Mouse (Mus musculus) embryonic facial prominence, embryonic 12.5 days (tissue): Measurements from ENCODE around the gene Sbno2. TPM values are rescaled to one million over a fixed set of nuclear protein-coding genes. Genes with fewer than 3 reads are reported as not detected.
"Not testable (repeated sequence)": the region's sequence is repeated elsewhere in the genome, so short reads cannot be mapped to it uniquely, and the experiment has no call there.

Experiments used
- ATAC-seq: fragments of 200-750 bp; cut with Nextera tagmentation; 2 replicates; pipeline ENCODE4 v1.8.0; 2017; ENCODE audit not compliant: insufficient number of reproducible peaks, insufficient read depth, low FRiP score, low TSS enrichment
- H3K27ac ChIP-seq: fragments of 300-500 bp; sonication (generic); 2 replicates; pipeline ENCODE4 v1.5.1; 2016; ENCODE audit warnings: mild to moderate bottlenecking
- H3K27me3 ChIP-seq: fragments of 300-500 bp; sonication (generic); 2 replicates; pipeline ENCODE4 v1.6.1; 2016; ENCODE audit warnings: mild to moderate bottlenecking, moderate library complexity
- H3K36me3 ChIP-seq: fragments of 300-500 bp; sonication (generic); 2 replicates; pipeline ENCODE4 v1.6.1; 2016; ENCODE audit warnings: mild to moderate bottlenecking
- H3K4me1 ChIP-seq: fragments of 300-500 bp; sonication (generic); 2 replicates; pipeline ENCODE4 v1.6.1; 2016
- H3K4me2 ChIP-seq: fragments of 300-500 bp; sonication (generic); replicated peaks from 2 replicates; pipeline ENCODE4 v1.6.1; 2016; ENCODE audit warnings: mild to moderate bottlenecking, moderate library complexity
- H3K4me3 ChIP-seq: fragments of 300-500 bp; sonication (generic); 2 replicates; pipeline ENCODE4 v1.5.1; 2016; ENCODE audit warnings: mild to moderate bottlenecking
- H3K9ac ChIP-seq: fragments of 300-500 bp; sonication (generic); 2 replicates; pipeline ENCODE4 v1.6.1; 2016; ENCODE audit warnings: mild to moderate bottlenecking, moderate library complexity
- H3K9me3 ChIP-seq: fragments of 300-500 bp; sonication (generic); 2 replicates; pipeline ENCODE4 v1.6.1; 2016; ENCODE audit warnings: mild to moderate bottlenecking, moderate library complexity
- WGBS: fragments of 180-500 bp; shearing (Covaris S2); methylation state at CpG from one replicate; pipeline ENCODE4 v1.1.7; 2016; 5-methylcytosine and 5-hydroxymethylcytosine counted together
- polyA plus RNA-seq: library from polyadenylated mRNA; unstranded; fragments of >200 nt; fragmentation: Nextera tagmentation; extraction: Ambion mirVana; gene quantifications from 2 replicates; pipeline ENCODE4 v1.2.1, GENCODE M21; 2016

Sbno2 gene
- polyA plus RNA-seq, 1 experiment from 2014 or later, result 15.2 TPM

DNA sequence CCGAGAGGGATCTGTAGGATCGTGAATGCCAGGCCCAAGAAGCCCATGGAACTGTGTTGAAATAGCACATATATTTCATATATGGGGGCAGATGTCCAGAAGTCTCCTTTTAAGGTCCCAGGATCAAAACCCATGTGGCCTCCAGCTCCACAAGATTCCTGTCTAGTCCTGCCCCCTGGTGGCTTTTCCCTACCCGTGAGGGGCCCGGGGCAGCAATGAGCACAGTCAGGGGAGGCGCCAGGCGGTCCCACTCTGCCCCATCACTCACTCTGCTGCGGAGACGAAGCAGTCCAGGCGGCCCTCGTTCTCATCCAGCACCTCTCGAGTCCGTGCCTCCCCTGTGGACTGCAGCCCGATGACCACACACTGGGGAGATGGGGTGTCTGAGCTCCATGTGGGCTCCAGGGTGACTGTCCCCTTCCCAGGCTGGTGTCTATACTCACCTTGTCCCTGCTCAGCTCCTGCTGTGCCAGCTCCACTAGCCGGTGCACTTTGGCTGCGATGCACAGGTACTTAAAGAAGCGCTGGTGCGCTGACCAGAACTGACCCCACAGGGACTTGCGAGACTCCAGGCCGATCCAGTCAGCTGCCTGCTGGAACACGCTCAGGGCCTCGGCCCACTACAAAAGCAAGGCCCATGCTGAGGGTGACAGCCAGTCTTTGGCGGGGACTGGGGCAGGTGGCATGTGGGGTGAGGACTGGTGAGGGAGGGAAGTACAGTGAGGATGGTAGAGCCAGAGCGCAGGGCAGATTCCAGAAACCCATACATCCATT lies 41.3 kb downstream of the Sbno2 start:
- H3K4me3 ChIP-seq, result no peak overlapping the region
- no peaks in the 10 kb centered on the region for H3K4me1 ChIP-seq
- no peak for ATAC-seq
- no peak overlapping the region for H3K27ac ChIP-seq
- no peak overlapping the region for H3K4me2 ChIP-seq
- peaks cover 60% of the 10 kb centered on the region for H3K36me3 ChIP-seq
- WGBS, result 71% methylated on average over 23 of the region's 23 CpGs
- no peaks in the 10 kb centered on the region for H3K27me3 ChIP-seq
- H3K9me3 ChIP-seq, result no peaks in the 10 kb centered on the region
- no peak overlapping the region for H3K9ac ChIP-seq

DNA sequence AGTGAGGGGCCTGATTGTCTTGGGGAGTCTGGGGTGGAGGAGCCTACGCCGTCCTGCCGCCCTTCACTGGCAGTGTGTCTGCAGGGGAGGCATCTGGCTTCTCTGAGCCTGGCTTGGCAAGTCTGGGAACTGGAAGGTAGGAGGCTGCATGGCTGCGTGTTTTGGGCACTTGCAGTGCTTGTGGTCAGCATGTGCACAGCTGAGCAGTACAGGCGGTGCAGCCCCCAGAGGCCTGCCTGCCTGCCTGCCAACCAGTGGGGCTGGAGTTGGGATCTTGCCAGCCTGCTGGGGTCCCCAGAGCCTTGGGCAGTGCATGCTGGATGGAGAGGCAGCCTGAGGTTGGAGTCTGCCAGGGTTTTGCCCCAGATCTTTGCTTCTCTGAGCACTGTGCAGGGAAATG lies 42.3 kb downstream of the Sbno2 start:
- ATAC-seq, result no peak
- no peaks in the 10 kb centered on the region for H3K9me3 ChIP-seq
- H3K4me3 ChIP-seq, result no peak overlapping the region
- no peak overlapping the region; the same call in 1 of the 2 replicates for H3K4me2 ChIP-seq
- WGBS, result 94% methylated on average over 5 of the region's 5 CpGs
- H3K4me1 ChIP-seq, result no peaks in the 10 kb centered on the region
- H3K27ac ChIP-seq, result no peak overlapping the region
- H3K27me3 ChIP-seq, result no peaks in the 10 kb centered on the region
- peaks cover 67% of the 10 kb centered on the region for H3K36me3 ChIP-seq
- H3K9ac ChIP-seq, result no peak overlapping the region

DNA sequence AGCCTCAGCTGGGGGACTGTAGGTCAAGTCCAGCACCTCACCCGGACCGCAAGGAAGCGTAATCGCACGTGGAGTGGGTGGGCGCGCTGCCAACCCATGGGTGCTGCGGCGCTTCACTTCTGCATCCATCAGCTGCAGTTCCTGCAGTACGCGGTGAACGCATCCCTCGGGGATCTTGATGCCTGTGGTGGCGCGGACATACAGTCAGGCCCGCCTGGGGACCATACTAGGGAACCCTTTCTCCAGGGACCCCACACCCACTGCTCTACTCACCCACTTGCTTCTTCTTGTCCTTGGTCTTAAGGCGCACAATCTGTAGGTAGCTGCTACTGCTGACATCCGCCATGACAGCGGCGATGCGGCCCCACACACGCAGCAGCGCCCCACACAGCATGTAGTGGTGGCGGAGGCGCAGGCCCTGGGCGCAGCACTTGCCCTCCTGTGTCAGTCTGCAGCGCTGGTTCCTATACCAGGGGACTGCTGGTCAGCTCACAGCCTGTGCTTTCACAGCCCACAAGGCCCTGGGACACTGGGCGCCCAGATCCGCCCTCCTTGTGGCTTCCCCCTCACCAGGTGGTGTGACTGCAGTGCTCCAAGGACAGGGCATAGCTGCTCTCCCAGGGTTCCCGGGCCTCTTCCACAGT lies 47.6 kb downstream of the Sbno2 start:
- Histone ChIP-seq H3K27ac (peak overlapping the region; percentile 17; the same call in 1 of the 2 replicates), H3K4me1 (peaks cover 14% of the 10 kb centered on the region), H3K9me3 (no peaks in the 10 kb centered on the region), H3K4me3 (no peak overlapping the region), H3K27me3 (no peaks in the 10 kb centered on the region), H3K4me2 (no peak overlapping the region), H3K36me3 (peaks cover 70% of the 10 kb centered on the region), H3K9ac (no peak overlapping the region)
- no peak for ATAC-seq
- WGBS, result 76% methylated on average over 30 of the region's 30 CpGs

DNA sequence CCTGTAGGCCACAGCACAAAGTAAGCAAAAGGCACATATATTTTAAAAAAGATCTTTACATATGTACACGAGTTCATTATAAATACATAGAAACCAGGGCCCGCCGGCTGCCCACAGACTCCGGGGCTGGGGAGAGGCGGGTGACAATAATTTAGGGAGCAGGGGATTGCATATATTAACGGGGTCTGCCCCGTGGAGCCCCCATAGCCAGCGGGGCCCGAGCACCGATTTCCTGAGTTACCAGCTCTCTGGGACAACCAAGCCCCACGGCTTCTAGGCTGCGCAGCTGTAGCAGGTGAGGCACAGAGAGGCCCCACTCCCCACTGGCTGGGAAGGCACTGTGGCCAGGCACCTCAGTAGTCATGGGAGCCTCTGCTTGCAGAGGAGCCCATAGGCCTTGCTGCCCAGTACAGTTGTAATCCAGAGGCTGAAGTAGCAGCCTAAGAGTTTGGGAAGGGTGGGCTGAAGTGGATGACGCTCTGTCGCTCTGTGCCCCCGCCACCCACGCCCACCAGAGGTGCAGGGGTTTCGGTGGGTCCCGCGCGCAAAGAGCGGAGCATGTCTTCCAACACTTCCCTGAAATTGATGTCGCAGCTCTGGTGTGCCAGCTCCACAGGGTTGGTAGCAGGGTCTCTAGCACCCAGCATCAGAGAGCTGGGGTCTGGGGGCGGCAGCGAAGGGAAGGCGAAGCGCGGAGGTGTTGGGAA lies 48.2 kb downstream of the Sbno2 start:
- ATAC-seq, result no peak
- no peaks in the 10 kb centered on the region for H3K9me3 ChIP-seq
- peaks cover 64% of the 10 kb centered on the region for H3K36me3 ChIP-seq
- 89% methylated on average over 27 of the region's 27 CpGs for WGBS
- H3K27ac ChIP-seq, result no peak overlapping the region
- no peak overlapping the region for H3K4me2 ChIP-seq
- H3K4me1 ChIP-seq, result peaks cover 15% of the 10 kb centered on the region
- H3K4me3 ChIP-seq, result no peak overlapping the region
- H3K27me3 ChIP-seq, result no peaks in the 10 kb centered on the region
- H3K9ac ChIP-seq, result no peak overlapping the region

DNA sequence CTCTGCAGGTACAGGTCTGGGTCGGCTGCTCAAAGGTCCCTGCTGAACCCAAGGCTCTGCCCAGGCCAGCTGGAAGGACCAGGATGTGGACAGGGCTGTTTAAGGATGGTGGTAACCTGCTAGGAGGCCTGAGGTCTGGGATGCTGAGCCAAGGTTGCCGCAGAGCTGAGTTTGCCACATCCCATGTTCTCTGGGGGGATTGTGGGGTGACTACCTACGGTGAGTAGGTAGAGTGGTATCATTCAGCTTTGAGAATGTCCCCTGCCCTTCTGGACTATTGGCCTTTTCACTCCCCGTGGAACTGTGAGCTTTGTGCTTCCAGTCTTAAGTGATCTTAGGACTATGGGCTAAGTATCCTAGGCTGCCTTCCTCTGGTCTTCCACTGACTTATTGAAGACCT lies 48.9 kb downstream of the Sbno2 start:
- H3K4me2 ChIP-seq, result no peak overlapping the region
- no peak overlapping the region for H3K9ac ChIP-seq
- WGBS, result 90% methylated on average over 4 of the region's 4 CpGs
- H3K27ac ChIP-seq, result no peak overlapping the region
- H3K4me1 ChIP-seq, result peaks cover 18% of the 10 kb centered on the region
- ATAC-seq, result no peak
- peaks cover 57% of the 10 kb centered on the region for H3K36me3 ChIP-seq
- H3K9me3 ChIP-seq, result no peaks in the 10 kb centered on the region
- H3K4me3 ChIP-seq, result no peak overlapping the region
- no peaks in the 10 kb centered on the region for H3K27me3 ChIP-seq

DNA sequence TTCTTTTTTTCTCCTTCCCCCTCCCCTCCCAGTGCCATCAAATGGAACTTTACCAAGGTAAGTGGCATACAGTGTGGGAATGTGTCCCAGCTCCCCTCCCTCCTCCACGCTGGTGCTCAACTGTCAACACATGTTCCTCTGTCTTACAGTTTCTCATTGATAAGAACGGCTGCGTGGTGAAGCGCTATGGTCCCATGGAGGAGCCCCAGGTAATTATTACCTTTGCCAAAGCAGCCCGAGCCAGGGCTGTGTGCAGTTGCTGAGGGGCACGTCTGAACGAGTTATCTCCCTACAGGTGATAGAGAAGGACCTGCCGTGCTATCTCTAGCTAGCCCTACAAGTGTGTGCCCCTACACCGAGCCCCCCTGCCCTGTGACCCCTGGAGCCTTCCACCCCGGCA lies 49.5 kb downstream of the Sbno2 start:
- no peak overlapping the region for H3K27ac ChIP-seq
- H3K4me2 ChIP-seq, result no peak overlapping the region; the same call in 1 of the 2 replicates
- peaks cover 51% of the 10 kb centered on the region for H3K36me3 ChIP-seq
- no peak for ATAC-seq
- 0 out of 2 replicates have a peak overlapping the region, but pooled peaks have one; percentile 1 for H3K9ac ChIP-seq
- 78% methylated on average over 10 of the region's 10 CpGs for WGBS
- H3K9me3 ChIP-seq, result no peaks in the 10 kb centered on the region
- H3K4me1 ChIP-seq, result peaks cover 18% of the 10 kb centered on the region
- no peaks in the 10 kb centered on the region for H3K27me3 ChIP-seq
- no peak overlapping the region for H3K4me3 ChIP-seq

DNA sequence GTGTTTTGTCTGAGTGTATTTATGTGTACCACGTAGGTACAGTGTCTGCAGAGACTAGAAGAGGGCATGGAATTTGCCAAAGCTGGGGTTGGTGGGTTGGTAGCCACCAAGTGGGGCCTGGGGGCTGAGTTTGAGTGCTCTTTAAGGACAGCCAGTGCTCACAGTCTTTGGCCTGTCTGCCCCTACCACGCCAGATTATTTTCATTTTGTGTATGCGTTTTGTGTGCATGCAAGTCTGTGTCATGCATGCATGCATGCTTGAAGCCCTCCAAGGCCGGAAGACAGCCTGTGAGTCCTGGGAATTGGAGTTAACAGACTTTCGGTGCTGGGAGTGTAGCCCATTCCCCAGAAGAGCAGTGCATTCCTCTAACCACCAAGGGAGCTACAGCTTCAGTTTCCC lies 50.0 kb downstream of the Sbno2 start:
- Histone ChIP-seq H3K27me3 (no peaks in the 10 kb centered on the region), H3K9me3 (no peaks in the 10 kb centered on the region), H3K4me2 (peak overlapping the region; percentile 81), H3K4me1 (peaks cover 18% of the 10 kb centered on the region), H3K9ac (peak overlapping the region; percentile 1; the same call in 1 of the 2 replicates), H3K36me3 (peaks cover 46% of the 10 kb centered on the region), H3K4me3 (peak overlapping the region; percentile 17; the same call in 1 of the 2 replicates), H3K27ac (no peak overlapping the region)
- 76% methylated on average over 5 of the region's 5 CpGs for WGBS
- no peak for ATAC-seq

DNA sequence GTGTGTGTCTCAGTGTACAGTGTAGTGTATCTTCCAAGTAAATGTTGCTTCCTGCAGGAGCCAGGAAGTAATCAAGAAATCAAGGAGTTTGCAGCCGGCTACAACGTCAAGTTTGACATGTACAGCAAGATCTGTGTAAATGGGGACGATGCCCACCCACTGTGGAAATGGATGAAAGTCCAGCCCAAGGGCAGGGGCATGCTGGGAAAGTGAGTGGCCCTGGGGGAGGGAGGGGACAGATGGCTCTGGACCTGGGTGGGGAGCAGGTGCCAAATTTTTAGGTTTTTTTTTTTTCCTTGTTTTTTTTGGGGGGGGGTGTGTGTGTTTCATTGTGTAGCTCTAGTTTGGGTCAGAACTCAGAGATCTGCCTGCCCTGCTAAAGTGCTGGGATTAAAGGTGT lies 50.5 kb downstream of the Sbno2 start:
- Histone ChIP-seq H3K36me3 (peaks cover 41% of the 10 kb centered on the region), H3K9ac (peak overlapping the region; percentile 92), H3K4me2 (peak overlapping the region; percentile 81)

DNA sequence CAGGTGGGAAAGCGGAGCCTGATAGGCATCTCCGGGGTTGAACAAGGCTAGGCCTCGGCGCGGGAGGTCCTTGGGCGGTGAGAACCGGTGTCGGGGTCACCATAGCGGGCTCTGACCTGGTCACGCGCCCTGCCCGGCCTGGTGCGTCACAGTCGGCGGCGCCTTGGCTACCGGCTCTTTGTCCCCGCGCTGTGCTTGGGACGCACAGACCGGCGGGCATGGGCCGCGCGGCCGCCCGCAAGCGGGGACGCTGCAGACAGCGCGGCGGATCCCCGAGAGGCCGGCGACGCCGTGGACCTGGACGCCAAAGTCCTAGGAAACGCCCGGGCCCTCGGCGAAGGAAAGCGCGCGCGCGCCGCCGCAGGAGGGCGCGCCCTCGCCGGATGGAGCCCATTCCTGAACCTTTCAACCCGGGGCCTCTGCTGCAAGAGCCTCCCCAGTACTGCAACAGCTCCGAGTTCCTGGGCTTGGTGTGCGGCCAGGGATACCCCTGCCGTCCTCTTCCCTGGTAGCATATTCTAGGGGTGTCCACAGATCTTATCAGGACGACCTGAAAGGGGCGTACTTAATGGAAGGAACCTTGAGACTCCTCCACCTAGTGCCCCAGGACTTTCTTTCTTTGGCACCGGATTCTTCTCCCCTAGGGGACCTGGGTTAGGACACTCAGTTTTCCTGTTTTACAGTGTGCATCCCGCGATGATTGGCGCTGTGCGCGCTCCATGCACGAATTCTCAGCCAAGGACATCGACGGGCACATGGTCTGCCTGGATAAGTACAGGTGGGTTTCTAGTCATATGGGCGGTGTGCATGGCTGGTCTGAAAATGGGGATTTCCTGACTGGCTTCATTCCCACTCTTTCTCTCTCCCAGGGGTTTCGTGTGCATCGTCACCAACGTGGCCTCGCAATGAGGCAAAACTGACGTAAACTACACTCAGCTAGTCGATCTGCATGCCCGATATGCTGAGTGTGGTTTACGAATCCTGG lies 51.2 kb downstream of the Sbno2 start:
- peak overlapping the region; percentile 74 for H3K4me3 ChIP-seq
- peaks cover 33% of the 10 kb centered on the region for H3K36me3 ChIP-seq
- H3K9me3 ChIP-seq, result no peaks in the 10 kb centered on the region
- H3K4me2 ChIP-seq, result peak overlapping the region; percentile 81
- H3K27me3 ChIP-seq, result no peaks in the 10 kb centered on the region
- peak overlapping the region; percentile 92 for H3K9ac ChIP-seq
- peaks cover 18% of the 10 kb centered on the region for H3K4me1 ChIP-seq
- H3K27ac ChIP-seq, result peak overlapping the region; percentile 97
- ATAC-seq, result peak; percentile 24
- WGBS, result 2% methylated on average over 77 of the region's 77 CpGs

More for the DNA sequence above, 50.5 kb downstream of the Sbno2 start:
- H3K4me3 ChIP-seq, result peak overlapping the region; percentile 74
- not testable (repeated sequence) for H3K27me3 ChIP-seq, H3K27ac ChIP-seq, H3K9me3 ChIP-seq, ATAC-seq
- WGBS, result 22% methylated on average over 3 of the region's 3 CpGs
- peaks cover 18% of the 10 kb centered on the region for H3K4me1 ChIP-seq

DNA sequence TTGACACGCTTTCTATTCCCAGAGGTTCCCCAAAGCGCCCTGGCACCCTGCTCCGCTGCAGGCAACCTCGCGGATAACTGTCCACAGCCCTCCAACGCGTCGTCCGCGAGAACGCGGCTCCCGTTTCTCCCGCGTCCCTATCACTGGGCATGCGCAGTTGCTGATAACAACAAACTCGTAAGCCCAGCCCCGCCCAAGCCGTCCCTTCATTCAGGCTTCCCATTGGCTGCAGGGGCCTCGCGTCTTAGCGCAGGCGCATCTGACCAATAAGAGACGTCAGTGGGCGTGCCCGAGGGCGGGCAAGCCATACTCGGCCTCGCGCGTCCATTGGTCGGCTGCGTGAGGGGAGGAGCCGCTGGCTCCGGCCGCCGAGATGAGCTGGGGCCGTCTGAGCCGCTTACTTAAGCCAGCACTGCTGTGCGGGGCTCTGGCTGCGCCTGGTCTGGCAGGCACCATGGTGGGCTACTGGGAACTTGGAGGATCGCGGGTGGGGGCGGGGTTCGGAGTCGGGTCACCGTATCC lies 52.1 kb downstream of the Sbno2 start:
- H3K4me1 ChIP-seq, result peaks cover 22% of the 10 kb centered on the region
- H3K36me3 ChIP-seq, result peaks cover 27% of the 10 kb centered on the region
- H3K27me3 ChIP-seq, result no peaks in the 10 kb centered on the region
- peak overlapping the region; percentile 81 for H3K4me2 ChIP-seq
- H3K9me3 ChIP-seq, result no peaks in the 10 kb centered on the region
- peak overlapping the region; percentile 97 for H3K27ac ChIP-seq
- WGBS, result under 1% methylated on average over 47 of the region's 47 CpGs
- H3K4me3 ChIP-seq, result peak overlapping the region; percentile 74
- ATAC-seq, result peak; percentile 97
- H3K9ac ChIP-seq, result peak overlapping the region; percentile 92
